Mouse (Mus musculus) adrenal gland, adult 18-20 months (tissue): ENCODE results near the gene Zbtb32. TPM values are rescaled to one million over a fixed set of nuclear protein-coding genes. Genes with fewer than 3 reads are reported as not detected.

Experiments
- DNase-seq, 2 experiments: peaks; one replicate each; pipeline ENCODE4 v3.0.0; 2021 to 2022; ENCODE audit warnings: low spot score in 2 of 2
- total RNA-seq, 2 experiments: library from RNA; stranded (reverse); gene quantifications; 1 replicate in 1 of 2; 2 replicates in 1 of 2; pipeline ENCODE4 v1.2.3; 2021

Gene Zbtb32
- total RNA-seq, 2 experiments from 2014 or later: 0.83 TPM; not detected in 1

DNA sequence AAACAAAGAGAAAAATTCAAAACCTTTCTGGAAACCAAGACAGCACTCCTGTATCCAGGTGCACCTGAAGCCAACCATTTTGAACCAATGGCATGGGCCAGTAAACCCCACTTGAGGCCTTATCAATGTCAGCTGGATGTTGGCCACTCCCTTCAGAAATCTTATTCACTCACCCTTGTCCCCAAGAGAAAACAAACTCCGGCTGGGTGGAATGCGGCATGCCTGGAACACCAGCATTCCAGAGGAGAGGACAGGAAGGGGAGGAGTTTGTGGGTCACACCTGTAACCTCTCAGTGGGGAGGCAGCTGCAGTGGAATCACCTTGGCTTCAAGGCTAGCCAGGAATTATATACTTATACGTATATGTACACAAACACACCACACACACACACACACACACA, 3.9 kb upstream of the Zbtb32 start:
- DNase-seq: no peak

DNA sequence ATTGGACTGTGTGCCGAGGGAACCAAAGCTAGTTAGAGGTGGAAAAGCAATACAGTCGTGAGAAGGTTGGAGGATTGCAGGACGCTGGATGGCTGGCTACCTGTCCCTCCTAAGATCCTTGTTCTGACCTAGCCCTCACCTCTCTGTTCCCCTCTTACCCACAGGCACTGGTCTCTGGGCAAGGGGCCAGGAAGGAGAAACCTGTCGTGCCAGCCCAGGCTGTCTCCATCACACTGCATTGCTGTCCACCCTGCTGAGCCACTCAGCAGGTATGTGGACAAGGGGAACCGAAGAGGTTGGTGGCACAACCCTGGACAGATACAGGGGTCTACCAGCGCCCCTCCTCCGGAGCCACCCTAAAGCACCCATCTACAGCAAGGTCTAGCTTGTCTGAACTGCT, 1.9 kb upstream of the Zbtb32 start:
- no peak for DNase-seq

DNA sequence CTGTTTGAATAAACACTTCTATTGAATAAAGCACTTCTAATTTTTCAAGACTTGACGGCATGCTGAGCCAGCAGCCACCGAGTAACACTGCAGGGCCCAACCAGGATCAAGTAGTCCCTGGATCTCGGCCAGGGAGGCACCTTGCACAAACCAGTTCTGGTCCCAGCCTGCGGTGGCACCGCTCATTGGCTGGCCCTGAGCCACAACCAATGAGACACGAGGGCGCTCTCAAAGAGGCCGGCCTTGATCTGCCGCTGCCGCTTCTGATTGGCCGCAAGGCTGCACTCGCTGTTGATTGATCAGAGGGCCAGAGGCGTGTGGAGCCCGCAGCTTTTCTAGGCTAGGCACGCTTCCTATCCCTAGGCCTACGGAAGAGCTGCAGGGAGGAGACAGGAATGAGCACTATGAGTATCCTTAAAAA, 1.2 kb upstream of the Zbtb32 start:
- DNase-seq: peak; percentile 78 to 82

DNA sequence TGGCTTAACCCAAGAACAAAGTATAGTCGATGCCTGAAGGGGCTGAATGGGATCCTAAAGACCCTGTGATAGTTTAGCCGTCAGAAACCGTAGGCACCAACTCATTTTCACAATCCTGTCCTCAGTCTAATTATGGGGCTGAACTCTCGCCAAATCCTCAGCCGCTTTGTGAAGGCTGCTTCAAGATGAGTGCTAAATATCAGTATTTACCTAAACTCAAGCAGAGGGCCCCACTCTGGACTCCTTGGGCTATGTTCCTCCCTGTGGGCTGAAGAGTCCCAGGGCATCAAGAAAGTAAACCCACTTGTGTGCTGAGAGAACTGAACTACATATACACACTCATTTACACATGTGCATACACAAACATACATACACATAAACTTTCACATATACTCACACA, 1.9 kb downstream of the Zbtb32 start:
- no peak for DNase-seq

DNA sequence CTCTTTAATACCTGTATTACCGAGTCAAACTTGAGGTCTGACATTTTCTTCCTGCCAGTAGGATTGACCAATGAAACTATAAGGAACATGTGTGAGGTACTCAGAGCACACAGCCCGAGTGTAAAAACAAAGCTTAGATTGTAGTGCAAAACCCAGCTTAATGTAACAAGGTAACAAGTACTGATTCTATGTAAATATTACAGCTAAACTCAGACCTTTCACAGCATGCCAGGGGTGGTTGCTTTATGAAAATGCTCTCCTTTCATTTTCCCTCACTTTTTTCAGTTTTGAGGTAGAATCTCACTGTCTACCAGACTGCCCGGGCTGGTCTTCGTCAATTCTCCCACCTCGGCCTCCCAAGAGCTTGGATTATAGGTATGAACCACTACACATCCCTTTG, 2.6 kb downstream of the Zbtb32 start:
- no peak for DNase-seq

DNA sequence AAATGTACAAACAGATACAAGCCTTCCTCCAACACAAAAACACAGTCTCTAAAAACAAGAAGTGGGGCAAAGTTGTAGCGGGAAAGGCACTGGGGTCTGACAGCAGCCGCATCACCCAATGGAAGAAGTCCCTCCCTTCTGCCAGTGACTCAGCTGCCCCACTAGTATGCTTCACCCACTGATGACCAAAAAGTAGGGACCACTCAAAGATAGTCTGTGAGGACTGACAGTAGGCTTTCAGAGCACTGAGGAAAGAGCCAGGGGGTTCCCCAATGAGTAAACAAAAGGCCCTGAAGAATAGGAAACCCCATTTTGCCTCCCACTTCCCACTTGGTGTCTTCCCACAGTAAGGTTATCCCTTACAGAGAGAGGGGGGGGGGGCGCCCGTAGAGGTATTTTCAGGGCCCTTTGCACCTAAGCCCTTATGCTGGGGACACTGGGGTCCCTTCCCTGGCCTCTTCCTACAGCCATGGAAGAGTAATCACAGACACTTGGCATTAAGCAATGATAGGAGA, 4.1 kb downstream of the Zbtb32 start:
- DNase-seq: no peak

DNA sequence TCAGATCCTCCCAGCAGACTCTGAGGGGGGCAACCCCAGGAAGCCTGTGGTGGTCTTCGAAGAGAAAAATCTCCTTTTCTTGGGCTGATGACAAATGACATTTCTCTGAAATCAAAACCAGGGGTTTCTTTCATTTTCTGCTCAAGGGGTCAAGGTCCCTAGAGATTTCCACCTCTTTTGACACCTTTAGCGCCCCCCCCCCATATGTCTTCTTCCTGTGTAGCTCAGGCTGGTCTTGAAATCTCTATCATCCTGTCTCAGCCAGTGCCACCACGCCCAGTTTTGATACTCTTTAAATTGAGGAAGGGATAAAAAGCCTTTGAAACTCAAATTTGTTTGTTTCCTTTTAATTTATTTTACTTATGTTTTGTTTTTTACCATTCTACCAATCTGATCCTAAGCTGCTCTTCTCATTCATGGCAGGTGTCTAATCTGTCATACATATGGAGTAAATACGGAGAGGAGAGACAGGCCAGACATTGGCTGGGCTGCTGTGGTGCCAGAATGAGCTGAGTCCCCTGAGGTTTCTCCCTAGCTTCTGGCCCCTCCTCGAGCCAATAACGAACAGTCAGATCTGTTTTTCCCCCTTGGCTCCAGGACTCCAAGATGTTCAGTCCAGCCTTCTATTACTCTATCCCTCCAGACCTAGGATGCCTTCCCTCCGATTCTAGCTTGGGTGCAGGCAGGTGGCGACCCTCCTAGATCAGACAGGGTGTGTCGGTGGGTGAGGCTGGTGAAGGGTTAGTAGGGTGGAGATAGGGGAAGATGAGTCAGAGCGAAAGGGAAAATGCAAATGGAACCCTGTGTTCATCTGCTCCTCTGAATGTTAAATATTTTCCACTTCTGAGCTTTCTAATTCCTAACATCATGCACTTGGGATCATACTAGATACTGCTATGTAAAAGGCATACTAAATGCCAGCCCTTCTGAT, 4.9 kb downstream of the Zbtb32 start:
- DNase-seq: no peak

DNA sequence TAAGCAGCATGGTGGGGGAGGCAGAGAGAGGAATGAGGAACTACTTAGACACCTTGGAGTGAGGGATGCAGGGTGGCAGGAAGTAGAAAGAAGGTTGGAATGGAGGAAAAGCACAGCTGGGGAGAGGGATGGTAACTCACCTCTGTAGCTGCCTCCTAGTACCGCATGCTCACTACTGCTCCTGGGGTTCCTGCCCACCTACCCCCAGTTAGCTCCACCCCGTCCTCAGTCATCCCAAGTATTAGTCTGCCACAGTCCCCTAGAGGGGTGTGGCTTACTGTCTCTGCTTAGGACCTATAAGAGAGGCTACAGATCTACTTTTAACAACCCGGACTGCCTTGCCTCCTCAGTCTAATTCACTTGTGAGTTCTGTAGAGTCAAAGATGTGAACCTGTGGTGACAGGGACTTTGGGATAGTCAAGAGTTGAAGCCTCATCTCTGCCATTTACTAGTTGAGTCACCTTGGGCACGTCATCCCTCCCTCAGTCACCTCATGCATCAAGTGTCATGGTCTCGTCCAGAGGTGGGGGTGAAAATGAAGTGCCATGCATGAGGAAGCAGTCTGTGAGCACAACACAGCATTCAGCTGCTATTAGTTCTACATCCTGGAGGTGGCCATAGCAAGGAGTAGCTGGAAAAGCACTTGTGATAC, 5.8 kb downstream of the Zbtb32 start:
- DNase-seq: no peak

DNA sequence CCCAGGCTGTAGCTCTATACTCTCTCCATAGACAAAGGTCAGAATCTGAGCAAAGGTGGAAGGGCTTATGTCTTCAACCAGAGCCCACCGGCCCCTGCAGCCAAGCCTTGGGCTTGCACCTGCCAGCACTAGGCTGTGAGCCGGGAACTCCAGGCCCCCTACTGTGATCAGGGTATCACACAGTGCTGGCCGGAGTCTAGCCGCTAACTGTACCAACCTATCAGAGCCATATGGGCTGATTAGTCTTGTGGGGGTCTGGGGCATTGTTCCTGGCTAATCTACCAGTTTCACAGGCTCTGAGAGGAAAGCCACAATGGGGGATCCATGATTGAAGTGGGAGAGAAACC, 7.1 kb downstream of the Zbtb32 start:
- no peak for DNase-seq

DNA sequence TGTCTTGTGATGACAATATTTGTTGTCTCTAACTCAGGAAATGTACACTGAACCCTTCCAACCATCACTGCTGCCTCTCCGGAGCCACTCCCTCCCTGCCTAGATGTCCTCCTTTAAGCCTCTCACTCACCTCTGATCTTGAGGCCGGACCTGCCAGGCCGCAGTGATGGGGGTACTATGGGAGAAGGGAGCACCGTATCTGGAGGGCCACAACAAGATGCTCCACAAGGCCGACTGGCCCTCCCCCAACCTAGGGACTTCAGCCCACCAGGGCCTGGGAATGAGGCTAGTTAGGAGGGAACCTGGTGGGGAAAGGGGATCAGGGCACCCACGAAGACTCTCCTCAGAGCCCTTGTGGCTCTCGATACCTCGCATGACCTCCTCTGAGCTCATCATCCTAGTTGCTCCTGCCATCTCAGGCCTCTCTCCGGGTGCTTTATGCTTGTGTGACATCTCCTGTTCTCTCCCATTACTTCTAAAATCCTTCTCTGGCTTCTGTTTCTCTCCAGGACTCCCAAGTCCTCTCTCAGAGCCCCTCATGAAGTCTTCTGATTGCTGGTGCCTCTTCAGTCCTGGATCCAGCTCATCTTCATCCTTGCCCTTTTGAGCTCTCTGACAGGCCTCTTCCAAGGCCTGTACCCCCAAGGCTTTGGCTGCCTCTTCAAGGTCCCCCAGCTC, 7.6 kb downstream of the Zbtb32 start:
- peak in 1 of 2 experiments; percentile 2 for DNase-seq

DNA sequence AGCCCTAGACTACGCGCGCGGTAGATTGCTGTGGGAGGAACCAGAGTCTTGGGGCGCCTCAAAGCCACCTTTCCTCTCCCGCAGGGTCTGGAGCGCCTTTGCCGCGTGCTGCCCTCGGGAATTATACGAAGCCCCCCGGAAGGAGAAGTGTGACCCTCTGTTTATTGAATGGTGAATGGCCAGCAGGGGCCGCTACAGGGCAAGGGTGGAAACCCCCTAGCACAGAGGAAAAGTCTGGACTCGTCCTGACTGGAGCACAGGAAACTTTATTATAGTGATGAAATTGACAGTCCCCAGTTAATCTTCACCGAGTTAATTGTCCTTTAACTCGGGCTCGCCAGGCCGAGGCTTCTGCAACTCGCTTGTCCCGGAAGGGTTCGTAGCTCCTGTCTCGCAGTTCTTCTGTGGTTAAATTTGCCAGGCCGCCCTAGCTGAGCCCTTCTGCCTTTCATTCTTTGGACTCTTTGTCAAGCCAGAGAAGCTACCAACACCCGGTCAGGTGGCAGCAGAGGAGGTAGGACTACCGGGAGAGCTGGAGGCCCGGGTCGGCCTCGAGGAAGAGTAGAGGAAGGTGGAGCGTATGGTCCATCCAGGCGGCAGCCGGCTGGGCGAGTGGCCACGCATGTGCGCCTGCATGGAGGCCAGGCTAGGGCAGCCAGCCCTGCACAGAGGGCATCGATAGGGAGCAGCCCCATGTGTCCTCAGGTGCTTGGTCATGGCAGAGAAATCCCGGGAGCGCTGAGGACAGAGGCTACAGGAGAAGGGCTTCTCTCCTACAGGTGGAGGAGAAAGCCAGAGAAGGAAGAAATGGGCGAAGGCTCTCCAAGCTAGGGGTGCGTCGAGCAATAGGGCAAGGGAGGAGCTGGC, 9.0 kb downstream of the Zbtb32 start:
- peak; percentile 78 to 86 for DNase-seq

DNA sequence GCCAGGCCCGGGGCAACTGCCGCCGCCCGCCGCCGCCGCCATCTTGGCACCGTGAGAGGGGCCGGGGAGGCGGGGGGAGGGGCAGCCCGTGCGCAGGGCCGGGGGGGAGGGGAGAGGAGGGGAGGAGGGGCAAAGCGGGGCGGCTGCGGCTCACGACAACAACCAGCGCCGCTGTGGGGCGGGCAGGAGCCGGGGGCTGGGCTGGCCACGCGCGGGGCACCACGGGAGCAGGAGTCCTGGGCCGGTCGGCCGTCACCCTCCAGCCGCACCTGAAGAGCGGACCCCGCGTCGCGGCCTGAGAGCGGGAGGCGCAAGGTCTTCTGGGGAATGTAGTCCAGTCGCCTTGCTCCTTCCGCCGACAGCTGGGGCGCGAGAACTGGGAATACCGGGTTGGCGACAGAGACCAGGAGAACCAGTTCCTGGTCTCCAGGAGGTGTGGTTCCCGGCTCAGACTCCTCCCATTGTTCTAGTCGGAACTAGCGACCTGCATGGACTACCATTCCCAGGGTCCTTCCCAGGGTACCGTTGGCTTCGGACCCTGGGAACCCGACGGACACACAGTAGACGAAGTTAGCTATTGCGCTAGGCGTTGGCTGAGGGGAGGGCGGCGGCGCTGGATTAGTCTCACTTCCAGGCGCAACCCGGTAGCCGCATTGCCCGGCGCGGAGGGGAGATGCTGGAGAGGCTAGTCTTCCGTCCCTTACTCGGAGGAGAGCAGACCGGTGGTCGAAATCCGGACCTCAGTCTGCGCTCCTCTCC, 9.9 kb downstream of the Zbtb32 start, which contains the start of gene Kmt2b:
Gene Kmt2b, minus strand, starts transcription at position 51 of the 759 bp plus-strand sequence.
- peak; percentile 86 to 90 for DNase-seq

DNA sequence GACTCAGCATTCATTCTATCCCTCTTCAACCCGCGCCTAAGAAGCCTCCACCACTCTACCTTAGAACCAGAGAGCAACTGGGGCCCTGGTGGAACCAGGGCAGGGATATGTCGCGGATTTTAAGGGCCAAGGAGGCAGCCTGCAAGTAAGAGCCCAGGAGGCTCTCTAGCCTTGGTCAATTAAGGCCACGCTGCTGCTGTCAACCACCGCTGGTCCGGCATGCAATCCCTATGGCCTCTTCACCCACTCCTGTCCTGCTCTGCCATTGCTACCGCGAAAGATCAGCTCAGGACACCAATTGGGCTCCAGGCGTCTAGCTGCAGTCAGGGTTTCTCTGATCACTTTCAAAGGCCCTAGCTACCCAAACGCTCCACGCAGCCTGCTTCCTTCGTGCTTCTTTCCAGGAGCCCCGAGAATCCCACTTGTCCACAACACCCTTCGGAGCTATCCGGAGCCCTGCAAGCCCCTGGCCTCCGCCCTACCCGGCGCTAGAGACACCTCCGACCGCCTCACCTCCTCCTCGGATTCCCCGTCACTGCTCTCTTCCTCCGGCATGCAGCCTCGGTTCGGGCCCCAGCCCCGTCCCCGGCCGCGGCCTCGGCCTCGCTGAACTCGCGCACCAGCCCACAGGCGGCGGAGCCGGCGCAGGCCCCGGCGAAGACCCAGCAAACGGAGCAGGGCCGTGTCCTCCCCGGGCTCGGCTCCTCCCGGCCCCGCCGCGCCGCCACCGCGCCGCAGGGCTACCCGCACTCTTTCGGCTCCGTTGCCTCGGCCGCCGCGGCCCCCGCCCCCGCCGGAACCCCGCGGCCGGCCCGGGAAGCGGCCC, 10.7 kb downstream of the Zbtb32 start:
- peak; percentile 55 to 62 for DNase-seq

DNA sequence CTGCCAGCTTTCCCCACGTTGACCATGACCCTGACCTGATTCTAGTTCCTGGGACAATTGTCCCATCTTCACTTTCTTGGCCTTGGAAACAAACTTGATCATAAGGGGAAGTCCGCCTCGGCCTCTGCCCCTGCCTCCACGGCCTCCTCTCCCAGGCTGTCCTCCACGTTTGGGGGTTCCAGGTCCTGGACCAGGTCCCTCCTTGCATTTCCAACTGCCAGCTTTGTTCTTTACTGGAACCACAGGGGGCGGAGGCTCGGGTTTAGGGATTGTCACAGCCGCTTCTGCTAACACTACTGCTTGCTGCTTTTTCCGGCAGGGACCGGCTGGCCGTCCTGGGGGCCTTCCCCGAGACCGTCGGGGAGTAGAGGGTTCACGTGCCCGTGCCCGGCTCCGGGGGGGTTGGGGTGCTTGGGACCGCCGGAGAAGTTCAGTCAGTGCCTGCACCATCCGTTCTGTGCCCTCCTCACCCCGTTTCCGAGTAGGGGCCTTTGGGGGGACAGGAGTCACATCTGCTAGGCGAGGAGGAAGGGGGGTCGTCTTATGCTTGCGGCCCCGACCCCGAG, 12.2 kb downstream of the Zbtb32 start:
- DNase-seq: peak in 1 of 2 experiments; percentile 8

DNA sequence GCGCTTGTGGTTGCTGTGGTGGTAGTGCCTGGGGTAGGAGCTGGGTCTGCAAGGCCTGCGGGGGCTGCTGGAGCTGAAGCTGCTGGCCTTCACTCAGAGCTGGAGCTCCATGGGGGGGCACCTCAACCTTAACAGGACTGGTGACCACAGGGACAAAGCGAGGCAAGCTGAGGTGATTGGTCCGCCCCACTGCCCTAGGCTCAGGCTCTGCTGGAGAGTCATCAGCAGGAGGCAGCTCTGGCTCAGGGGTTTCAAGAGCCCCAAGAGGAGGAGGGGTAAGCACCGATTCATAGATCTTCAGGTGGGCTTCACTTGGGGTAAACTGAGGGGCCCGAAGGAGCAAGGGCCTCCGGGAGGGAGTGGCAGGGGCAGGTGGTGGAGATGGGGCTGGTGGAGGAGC, 13.5 kb downstream of the Zbtb32 start:
- DNase-seq: peak in 1 of 2 experiments; percentile 7

DNA sequence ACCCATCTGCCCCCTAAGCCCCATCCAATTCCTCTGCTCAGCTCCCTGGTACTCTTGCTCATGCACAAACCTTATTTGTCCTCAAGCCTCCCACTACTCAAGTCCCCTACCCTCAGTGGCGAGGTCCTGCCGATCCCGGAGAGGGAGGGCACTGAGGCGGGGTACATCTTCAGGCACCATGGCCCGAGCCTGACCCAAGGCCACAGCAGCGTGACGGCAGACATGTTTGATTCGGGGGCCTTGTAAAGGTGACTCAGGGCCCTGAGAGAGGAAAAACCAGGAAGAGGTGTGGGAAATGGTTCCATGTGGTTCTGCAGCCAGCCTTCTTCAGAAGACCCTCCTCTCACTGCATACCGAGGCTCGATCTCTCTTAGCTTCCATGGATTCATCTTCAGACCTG, 14.4 kb downstream of the Zbtb32 start:
- DNase-seq: peak in 1 of 2 experiments; percentile 5

DNA sequence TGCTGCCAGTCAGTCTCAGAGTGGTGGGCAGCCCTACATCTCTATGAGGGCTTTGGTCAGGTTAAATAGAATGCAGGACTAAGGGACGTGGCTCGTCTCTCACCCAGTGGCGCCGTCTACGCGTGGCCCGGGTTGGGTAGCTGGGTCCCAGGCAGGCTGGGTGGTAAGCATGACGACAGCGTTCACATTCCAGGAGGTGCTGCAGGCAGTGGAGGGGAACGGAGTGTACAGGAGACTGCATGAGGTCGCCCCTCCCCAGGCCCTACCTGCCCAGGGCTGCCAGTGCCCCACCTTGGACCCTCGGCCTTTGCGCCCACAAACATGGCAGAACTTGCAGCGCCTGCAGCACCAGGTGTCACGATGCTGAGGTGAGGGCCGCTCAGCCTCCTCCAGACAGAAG, 17.2 kb downstream of the Zbtb32 start:
- DNase-seq: no peak

DNA sequence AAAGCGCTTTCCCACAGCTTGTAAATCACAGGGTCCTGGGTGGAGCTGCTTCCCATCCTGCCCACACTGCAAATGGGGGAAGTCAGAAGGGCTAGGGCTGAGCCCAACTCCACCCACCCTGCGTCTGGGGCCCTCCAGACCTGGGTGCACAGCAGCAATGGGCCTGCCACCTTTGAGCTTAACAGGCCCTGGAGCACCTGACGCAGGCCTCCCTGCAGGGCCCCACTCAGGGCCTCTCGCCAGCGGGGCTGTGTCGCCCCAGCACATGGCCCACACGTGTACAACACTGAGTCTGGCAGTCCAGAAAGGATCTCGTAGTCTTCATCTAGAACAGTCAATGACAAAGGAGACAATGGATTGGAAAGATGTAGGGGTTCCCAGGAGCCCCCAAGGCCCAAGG, 18.8 kb downstream of the Zbtb32 start:
- DNase-seq: no peak

DNA sequence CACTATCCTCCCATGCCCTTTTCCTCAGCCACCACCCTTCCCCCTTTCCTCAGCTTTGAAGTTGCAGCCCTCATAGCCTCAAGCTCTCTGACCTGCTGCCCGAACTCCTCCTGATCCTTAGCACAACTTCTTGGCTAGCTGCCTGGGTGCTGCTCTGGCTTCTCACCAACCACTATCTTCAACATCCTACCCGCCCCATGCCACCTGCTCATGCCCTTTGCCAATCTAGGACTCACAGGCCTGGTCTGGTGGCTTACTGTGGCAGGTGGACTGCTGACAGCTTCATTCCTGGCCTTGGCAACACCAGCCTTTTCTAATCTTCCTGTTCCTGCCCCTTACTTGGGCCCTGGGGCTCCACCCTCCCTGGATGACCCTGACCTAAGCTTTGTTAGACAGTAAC, 25.7 kb downstream of the Zbtb32 start:
- peak in 1 of 2 experiments; percentile 28 for DNase-seq
